Mouse (Mus musculus) adrenal gland, postnatal 36 days (tissue): Measurements from ENCODE around the gene Pnkp. TPM values are rescaled to one million over a fixed set of nuclear protein-coding genes. Genes with fewer than 3 reads are reported as not detected.
"Not testable (repeated sequence)": the region's sequence is repeated elsewhere in the genome, so short reads cannot be mapped to it uniquely, and the experiment has no call there.

Source experiments
- DNase-seq, 2 experiments: peaks; one replicate each; pipeline ENCODE4 v3.0.0; 2021; ENCODE audit warnings: mixed read lengths in 1 of 2
- total RNA-seq, 2 experiments: library from RNA; stranded (reverse); gene quantifications; 2 replicates each; pipeline ENCODE4 v1.2.3; 2021

Pnkp gene
- total RNA-seq, 2 experiments from 2014 or later, result 41.7 to 50.6 TPM

- DNase-seq, result peak; percentile 80 to 83
Measured at GRCm38 (mm10) chr7:44868919-44869696, 12.2 kb downstream of the Pnkp start.

DNA sequence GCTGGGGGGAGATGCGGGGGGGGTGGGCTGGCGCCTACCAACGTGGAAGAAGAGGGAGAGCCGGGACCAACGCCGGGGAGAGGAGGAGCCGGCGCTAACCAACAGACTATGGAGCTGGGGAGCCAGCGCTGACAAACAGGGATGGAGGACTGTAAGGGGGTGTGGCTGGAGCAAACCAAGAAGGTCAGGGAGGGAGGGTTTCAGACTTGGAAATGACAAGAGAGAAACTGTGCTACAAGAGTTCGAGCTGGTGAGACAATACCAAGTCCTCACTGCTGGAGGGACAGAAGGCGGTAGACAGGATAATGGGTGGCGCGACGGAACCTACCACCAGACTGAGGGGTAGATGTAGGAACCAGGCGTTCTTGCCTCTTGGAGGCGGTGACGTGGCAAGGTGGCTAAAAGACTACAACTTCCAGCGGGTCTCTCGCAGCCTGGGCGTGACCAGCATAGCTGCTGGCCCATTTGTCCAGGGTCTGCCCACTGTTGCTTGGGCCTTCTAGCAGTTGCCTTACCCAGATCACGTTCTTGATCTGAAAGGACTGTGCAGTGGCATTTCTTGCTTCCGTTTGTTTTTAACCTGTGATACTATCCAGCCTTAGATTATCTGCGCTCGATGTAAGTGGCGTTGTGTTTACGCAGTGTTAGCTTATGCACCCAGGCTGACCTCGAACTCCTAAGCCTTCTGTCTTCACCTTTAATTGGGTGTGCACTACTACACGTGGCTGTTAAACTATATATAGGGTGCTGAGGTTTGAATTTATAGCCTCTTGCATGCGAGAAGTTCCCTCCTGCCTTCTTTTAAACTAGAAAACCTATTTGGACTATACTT is 13.0 kb downstream of the Pnkp start, which contains the start of gene Ptov1:
Ptov1 (minus strand) TSS at position 92 of the 832 bp plus-strand sequence.
- DNase-seq, result peak; percentile 92 to 93

GRCm38 (mm10) chr7:44870614-44871013 is 13.7 kb downstream of the Pnkp start:
- no peak for DNase-seq

- DNase-seq, result no peak
Measured at GRCm38 (mm10) chr7:44871181-44871580, 14.2 kb downstream of the Pnkp start.

GRCm38 (mm10) chr7:44871774-44872173 is 14.8 kb downstream of the Pnkp start:
- DNase-seq, result not testable (repeated sequence)

DNA sequence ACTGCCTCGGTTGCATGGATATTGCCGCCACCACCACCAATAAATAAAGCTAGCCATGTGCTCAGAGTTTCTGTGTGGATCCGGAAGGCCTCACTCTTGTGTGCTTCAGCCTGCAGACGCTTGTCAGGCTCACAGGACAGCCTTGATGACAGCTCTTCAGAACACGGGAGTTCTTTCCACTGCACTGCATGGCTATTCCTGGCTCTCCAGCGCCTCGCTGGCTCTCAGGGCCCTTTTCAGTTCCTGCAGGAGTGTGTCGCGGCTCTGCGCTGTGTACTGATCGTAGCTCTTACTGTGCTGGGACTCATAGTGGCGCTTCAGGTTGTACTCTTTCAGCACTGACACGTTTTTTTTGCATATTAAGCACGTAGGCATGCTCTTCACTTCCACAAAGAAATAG is 20.9 kb downstream of the Pnkp start:
- no peak for DNase-seq

- DNase-seq, result peak; percentile 73 to 80
Measured at GRCm38 (mm10) chr7:44883036-44883435, 26.1 kb downstream of the Pnkp start.

GRCm38 (mm10) chr7:44884637-44885036 is 27.7 kb downstream of the Pnkp start:
- no peak for DNase-seq

- no peak for DNase-seq
Measured at GRCm38 (mm10) chr7:44886964-44887363, 30.0 kb downstream of the Pnkp start.

GRCm38 (mm10) chr7:44888256-44889105 is 31.5 kb downstream of the Pnkp start:
- DNase-seq, result peak; percentile 47 to 60

GRCm38 (mm10) chr7:44890180-44890579 is 33.2 kb downstream of the Pnkp start:
- no peak for DNase-seq

DNA sequence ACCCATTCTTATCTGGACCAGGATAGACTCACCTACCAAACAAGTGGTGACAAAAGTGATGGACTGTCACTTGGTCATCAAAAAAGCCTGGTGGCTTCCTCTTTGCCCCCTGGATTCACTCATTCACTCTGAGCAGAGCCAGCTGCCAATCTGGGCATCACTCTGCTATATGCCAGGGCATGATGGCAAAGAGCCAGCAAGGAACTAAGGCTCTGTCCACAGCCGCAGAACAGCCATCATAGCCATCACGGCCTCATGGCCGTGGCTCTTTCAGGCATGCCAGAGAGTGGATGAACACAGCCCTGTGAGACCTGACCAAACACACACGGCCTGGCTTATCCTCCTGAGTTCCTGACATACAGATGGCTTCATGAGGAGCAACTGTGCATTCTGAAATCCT is 33.8 kb downstream of the Pnkp start:
- no peak for DNase-seq

DNA sequence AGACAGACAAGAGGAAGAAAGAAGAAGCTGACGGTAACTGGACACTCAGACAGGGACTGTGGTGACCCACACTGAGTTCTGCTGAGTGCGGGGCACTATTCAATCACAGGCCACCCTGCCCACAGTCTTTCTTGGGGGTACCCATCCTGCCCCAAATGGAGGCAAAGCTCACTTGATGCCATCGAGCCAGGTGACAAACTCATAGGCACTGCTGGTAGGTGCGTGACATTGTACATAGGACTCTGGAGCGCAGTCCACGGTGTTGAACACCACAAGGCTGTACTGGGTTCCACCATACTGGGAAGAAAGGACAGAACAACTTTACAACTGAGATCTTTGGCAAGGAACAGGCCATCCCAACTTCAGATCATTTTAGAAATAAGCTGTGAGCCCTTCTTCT is 34.7 kb downstream of the Pnkp start:
- no peak for DNase-seq

DNA sequence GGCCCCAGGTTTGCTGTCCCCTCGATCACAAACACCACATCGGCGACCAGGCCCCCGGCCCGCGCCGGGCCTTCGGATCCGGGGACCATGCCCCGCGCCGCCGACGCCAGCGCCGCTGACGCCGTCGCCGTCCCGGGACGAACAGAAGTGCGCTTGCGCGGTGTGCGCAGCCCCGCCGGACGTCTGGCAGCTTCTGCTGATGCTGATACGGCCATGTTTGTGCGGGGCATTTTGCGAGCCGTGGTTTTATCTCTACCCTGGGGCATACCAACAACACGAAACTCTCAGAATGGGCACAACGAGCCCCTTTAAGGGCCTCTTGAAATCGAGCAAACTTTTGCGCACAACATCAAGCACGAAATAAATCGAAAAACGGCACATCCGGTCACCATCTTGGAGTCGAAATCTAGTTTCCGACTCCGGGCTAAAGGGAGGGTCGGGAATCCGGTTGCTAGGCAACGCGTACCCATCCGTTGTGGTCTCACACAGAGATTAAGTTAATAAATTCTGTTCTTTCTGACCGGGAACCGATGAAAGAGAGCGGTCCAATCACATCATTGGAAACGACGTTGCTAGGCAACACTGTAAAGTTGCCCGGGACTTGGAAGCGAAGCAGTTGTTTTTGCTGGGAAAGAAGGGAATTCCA is 35.5 kb downstream of the Pnkp start, which contains the start of gene Med25:
Med25 (minus strand) TSS at position 437 of the 646 bp plus-strand sequence.
- peak; percentile 89 to 90 for DNase-seq

GRCm38 (mm10) chr7:44893197-44893596 is 36.3 kb downstream of the Pnkp start:
- DNase-seq, result no peak

DNA sequence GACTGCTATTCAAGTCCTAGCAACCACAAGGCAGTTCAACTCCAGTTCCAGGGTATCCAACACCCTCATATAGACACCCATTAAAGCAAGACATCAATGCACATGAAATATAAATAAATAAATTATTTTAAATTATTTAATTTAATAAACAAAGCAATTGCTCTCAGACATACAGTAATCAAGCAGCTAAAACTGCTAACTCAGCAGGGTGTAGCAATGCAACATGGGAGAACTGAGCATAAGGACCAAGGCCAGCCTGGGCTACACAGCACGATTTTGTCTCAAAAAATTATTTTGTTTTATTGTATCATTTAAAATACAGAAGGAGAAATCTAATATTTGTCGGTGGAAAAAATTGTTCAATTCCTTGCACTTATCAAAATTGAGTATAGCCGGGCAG is 37.2 kb downstream of the Pnkp start:
- DNase-seq, result no peak

- DNase-seq, result no peak
Measured at GRCm38 (mm10) chr7:44895206-44895592, 38.3 kb downstream of the Pnkp start.

DNA sequence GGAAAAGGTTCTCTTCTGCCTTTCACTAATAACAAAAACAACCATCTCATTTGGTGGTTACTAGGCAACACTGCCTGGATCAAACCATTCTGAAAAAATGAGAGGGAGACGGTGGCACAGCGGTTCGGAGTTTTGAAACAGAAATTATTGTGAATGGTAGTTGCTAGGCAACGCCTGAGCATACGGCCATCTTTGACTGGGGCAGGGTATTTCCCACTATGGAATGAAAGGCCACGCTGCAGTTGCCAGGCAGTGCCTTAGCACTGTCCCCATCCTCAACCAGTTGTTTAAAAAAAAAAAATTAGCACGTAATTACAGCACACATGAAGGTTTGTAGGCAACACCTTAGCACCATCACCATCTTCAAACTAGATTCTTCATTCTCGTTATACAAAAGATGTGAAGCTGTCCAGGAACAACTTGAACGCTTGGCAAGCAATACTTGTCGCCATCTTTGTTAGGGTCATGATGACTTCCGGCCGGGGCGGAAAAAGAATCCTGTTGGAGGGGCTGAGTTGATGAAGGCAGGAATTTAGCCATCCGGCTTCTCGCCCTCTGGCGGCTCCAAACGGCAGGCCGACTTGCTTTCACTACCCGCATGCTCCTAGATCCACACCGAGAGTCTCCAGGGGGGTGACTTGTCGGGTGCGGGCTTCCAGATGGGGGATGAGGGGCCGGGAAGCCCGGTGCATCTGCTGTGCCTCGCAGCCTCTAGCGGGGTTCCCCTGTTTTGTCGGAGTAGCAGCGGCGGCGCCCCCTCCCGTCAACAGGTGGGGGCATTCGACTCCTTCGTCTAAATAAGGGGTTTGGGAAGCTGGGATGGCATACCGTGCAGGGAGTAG is 38.9 kb downstream of the Pnkp start, which contains the start of gene Fuz:
Fuz (plus strand) TSS at position 487 of the 842 bp plus-strand sequence.
- DNase-seq, result peak; percentile 91 to 92

GRCm38 (mm10) chr7:44896499-44896898 is 39.6 kb downstream of the Pnkp start:
- peak in 1 of 2 experiments; percentile 35 for DNase-seq

GRCm38 (mm10) chr7:44898607-44899006 is 41.7 kb downstream of the Pnkp start:
- peak; percentile 53 to 67 for DNase-seq
